Mouse (Mus musculus) layer of hippocampus, adult 2 months (tissue): ENCODE results near the gene Defb43. TPM values are rescaled to one million over a fixed set of nuclear protein-coding genes. Genes with fewer than 3 reads are reported as not detected.

Experiments used
- DNase-seq, 2 experiments: peaks; one replicate each; pipeline ENCODE4 v3.0.0; 2022; ENCODE audit warnings: low spot score in 2 of 2
- H3K27ac ChIP-seq: fragments of 200-600 bp; 2 replicates; pipeline ENCODE4 v1.8.1; 2022
- H3K4me3 ChIP-seq: fragments of 200-600 bp; 2 replicates; pipeline ENCODE4 v1.8.1; 2022; ENCODE audit warnings: mild to moderate bottlenecking
- CTCF ChIP-seq: fragments of 200-600 bp; conservative IDR thresholded peaks from 2 replicates; pipeline ENCODE4 v1.8.1; 2022; ENCODE audit warnings: antibody characterized with exemption, mild to moderate bottlenecking, moderate library complexity
- total RNA-seq, 2 experiments: library from RNA; stranded (reverse); gene quantifications; 2 replicates each; pipeline ENCODE4 v1.2.3; 2021

Gene Defb43
- total RNA-seq, 2 experiments from 2014 or later: not detected

DNA sequence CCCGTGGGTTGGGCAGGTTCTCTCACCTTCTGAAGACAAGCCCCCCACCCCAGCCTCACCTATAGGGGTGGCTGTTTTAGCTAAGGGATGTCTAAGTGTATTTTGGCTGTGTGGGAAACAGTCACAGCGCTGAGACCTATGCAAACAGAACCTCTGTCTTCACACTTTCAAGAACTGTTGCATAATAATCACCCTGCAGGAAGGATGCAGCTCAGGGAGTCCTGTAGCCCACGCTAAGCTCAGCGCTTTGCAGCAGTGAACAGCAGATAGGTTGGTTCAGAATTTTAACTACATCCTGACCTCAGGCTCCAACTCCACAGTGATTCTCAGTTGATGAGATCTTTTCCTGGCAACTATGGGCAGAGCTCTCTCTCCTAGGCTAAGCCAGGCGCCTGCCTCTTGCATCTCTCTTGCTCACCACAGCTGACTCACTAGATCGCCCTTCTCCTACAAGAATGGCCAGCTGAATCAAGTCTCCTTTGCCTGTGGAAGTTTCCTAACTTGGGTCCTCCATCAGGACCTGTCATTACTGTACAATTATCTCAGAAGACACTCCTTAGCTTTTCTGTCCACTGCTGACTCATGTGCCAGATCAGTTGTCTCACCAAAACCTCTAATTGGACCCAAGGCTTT is 9.1 kb downstream of the Defb43 start:
- Histone ChIP-seq H3K4me3 (no peak overlapping the region), H3K27ac (no peak overlapping the region)
- DNase-seq: no peak
- no peak for TF ChIP-seq CTCF

DNA sequence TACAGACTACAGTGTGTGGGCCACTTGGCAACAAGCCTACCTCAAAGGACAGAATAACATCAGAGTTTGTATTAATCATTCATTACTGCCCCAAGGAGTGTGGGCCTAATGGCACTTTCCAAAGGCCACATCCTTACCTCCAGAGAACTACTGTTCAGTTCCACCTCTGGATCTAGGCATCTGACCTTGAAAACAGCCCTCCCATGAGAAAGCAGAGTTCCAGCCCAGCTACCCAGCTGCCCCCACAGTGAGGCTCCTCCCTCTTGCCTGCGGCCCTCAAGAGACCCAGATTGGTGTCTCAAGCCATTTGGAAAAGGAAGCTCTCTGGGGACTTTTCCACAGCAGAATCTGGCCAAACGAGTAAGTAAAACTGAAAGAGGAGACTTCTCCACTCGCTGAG is 35.1 kb downstream of the Defb43 start, which contains the start of gene Defb42:
TSS of gene Defb42 (plus strand) at position 301 of the 400 bp plus-strand sequence.
- no peak for TF ChIP-seq CTCF
- Histone ChIP-seq H3K4me3 (no peak within 1 kb of the TSS), H3K27ac (no peak within 1 kb of the TSS)
- DNase-seq: no peak

DNA sequence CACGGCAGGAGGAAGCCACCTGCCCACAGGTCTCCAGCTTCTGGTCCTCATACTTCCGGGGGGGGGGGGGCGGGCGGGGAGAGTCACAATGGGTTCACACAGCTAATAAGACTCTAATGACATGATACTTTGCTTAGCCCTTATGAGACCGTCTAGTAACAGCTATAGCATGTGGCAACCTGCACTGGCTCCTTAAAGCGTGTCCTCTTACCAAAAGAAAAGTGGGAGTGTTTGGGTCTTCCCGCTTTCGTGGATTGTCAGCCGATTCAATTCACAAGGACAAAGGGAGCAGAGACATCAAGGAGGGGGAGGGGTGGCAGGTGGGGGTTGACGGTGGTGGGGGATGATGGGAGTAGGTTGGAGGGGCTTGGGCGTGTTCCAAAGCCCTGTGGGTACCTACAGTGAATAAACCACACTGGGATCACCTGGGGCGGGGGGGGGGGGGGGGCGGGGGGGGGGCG is 38.4 kb downstream of the Defb43 start, which contains the start of gene Defb30:
TSS of gene Defb30 (minus strand) at position 51 of the 461 bp plus-strand sequence.
- TF ChIP-seq CTCF: no peak
- H3K4me3 ChIP-seq: no peak within 1 kb of the TSS
- no peak for DNase-seq
- no peak within 1 kb of the TSS for H3K27ac ChIP-seq

DNA sequence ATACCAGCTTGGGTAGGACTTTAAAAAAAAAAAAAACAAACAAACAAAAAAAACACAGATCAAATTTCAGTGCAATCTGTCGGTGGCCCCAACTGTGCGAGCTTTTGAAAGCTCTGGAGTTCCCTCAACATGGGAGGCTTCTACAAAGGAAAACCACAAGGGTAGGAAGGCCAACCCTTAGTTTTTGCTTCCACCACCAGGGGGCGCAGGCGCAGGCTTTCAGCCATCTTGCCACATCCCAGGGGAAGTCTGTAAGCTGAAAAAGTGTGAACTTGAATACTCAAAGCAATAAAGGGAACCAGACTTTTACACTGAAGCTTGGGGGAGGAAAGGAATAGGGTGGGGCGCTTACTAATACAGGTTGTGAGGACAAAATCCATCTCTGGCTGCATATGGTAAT is 39.2 kb downstream of the Defb43 start:
- Histone ChIP-seq H3K4me3 (no peak overlapping the region), H3K27ac (no peak overlapping the region)
- TF ChIP-seq CTCF: peak; percentile 82
- DNase-seq: peak in 1 of 2 experiments; percentile 65

DNA sequence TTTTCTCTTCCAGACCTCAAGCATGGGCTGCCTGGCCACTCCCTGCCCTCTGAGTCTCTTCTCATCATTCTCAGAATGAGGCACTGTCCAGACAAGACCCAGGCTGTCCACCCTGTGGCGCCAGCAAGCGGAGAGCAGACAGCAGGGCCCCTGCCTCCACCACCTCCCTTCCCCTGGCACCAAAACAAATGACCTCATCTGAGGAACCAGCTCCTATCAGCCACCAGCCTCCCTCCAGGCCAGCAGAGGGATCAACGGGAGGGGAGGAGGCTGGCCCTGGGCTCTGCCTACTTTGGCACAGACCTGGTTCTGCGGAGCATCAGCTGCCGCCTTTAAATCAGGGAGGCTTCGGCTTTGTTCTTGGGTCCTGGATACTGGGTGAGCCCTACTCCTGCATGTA is 43.2 kb downstream of the Defb43 start:
- peak; percentile 37 to 49 for DNase-seq
- no peak overlapping the region for H3K4me3 ChIP-seq
- H3K27ac ChIP-seq: peak overlapping the region; percentile 48; the same call in 1 of the 2 replicates
- TF ChIP-seq CTCF: peak; percentile 47

DNA sequence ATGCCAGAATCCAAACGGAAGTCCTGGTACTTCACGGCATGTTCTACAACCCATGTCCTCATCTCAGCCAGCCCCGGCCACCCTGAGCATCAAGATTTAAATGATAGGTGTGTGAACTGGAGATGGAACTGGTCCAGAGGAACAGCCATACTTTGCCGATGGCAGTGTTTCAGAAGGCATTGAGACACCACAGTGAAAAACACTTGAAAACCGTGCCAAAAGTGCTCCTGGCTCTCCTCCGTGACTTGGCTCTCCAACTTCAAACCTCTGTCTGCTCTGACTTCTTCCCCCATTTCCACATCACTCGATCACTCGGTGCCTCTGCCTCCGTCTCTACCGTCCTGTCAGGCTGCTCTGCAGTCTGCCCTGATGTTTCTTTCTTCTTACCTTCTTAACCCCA is 48.8 kb downstream of the Defb43 start:
- DNase-seq: no peak
- TF ChIP-seq CTCF: no peak
- H3K27ac ChIP-seq: no peak overlapping the region
- no peak overlapping the region for H3K4me3 ChIP-seq

DNA sequence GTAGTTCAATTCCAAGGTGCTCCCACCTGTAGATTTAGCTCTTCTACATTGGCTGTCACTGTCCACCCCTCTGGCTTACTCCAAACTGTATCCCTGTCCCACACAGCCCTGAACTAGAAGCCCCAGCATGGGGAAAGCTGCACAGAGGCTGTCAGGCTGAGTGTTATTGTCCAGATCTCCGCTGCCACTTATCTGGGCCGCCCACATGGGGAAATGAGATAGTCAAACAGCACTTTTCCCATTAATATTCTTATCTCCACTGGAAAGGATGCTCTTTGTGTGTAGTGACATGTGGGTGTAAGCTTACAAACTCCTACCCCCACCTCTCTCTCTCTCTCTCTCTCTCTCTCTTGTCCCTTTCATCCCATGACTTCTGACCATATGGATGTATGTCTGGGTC is 50.6 kb downstream of the Defb43 start:
- H3K4me3 ChIP-seq: no peak overlapping the region
- H3K27ac ChIP-seq: no peak overlapping the region
- DNase-seq: no peak
- TF ChIP-seq CTCF: no peak

DNA sequence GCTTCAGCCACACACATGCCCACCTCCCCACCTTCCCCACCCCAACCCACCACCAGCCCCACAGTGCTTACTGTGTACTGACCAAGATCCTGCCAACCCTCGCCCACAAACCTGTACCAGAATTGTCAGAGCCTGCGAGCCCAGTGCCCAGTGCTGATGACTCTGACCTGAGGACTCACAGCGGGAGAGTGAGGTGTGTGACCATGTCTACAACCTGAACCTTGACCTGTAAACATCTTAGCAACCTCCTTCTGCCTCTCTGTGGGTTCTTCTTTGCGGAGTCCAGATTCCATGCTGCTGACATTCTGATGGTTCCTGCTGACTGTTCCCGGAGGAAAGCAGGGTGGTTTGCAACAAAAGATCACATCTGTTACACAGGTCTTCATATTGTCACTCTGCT is 53.8 kb downstream of the Defb43 start:
- Histone ChIP-seq H3K27ac (no peak overlapping the region), H3K4me3 (no peak overlapping the region)
- TF ChIP-seq CTCF: no peak
- no peak for DNase-seq

DNA sequence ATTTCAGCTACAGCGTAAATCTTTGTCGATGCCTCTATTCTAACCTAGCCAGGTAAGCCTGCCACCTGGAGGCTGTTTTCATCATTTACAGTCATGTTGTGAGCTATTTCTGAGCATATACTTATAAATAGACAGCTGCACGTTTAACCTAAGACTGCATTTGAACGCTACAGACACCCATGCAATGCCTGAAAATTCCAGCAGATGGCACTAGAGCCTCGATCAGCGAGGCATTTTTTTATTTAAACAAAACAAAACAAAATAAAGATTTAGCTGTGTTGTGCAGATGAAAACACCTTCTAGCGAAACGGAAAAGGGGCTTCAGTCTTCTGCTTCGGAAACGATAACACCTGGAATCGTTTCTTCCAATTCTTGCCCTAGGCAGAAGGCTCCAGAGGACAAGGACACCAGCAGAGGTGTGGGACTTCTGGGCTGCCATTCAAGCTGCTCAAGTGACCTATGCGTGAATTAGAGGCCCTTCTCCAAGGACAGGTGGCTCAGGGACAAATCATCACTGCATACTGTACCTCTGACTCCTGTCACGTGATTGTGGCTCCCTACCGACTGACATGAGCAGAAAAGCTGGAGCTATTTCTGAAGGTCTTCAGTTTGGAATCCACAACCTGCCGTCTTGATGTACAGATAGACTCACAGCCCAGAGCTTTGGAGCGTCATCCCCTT is 55.2 kb downstream of the Defb43 start:
- DNase-seq: peak; percentile 16 to 78
- Histone ChIP-seq H3K27ac (no peak overlapping the region), H3K4me3 (peak overlapping the region; percentile 21; the same call in 1 of the 2 replicates)
- TF ChIP-seq CTCF: peak; percentile 99

Other genes with a start within 250 kb of the Defb43 start
- gene Wdfy2, start 174.1 kb upstream of the Defb43 start, total RNA-seq: 10 to 100 TPM; 15.2 to 16.5 TPM
- not detected for gene Defb48, start 27.3 kb upstream of the Defb43 start, total RNA-seq
- not detected for gene Defb47, start 13.7 kb upstream of the Defb43 start, total RNA-seq
- gene Defb42, start 35.2 kb downstream of the Defb43 start, total RNA-seq: under 1 TPM in 1 of 2 experiments, not detected in 1; 0.25 TPM
- not detected for gene Defb30, start 38.2 kb downstream of the Defb43 start, total RNA-seq